Mouse (Mus musculus): ENCODE results near the gene Foxo4.
A peak's percentile ranks its signal among the peaks of the same experiment; 100 is the strongest.

Foxo4 gene

DNA sequence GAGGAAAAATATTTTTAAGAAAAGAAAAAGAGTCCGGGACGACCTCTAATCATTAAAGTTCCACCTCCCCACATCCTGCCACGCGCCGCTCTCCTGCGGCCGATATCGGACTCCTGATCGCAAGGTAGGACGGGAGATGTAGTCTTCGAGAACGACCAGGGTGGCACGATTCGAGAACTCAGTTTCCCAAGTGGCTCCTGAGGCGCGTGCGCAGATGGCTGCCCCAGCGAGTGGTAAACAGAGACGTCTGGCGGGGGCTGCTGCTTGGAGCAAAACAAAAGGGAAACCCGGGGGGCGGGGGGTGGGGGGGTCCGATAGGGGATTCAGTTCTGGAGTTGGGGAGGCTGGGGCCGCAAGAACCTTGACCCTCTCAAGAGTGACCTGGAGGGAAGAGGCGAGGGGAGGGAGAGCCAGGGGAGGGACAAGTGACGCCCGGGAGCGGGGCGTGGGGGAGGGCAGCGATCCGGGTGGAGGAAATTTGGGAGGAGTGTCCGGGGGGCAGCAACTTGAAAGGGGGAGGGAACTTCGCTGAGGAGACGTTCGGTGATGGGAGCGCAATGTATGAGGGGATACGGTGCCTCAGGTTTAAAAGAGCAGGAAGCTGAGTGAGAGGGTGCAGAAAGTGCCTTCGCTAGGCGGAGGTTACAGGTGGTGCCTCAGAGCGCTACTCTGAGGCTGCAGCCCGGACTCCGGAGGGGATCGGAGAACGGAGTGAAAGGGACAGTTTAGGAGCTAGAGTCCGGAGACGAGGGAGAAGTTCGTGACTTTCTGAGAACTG, at the start of gene Foxo4:
Gene Foxo4, plus strand, starts transcription at position 577 of the 778 bp plus-strand sequence.
- peak; percentile 69 to 71 for DNase-seq (ENCODE audit: low spot score in 2 of 2)

DNA sequence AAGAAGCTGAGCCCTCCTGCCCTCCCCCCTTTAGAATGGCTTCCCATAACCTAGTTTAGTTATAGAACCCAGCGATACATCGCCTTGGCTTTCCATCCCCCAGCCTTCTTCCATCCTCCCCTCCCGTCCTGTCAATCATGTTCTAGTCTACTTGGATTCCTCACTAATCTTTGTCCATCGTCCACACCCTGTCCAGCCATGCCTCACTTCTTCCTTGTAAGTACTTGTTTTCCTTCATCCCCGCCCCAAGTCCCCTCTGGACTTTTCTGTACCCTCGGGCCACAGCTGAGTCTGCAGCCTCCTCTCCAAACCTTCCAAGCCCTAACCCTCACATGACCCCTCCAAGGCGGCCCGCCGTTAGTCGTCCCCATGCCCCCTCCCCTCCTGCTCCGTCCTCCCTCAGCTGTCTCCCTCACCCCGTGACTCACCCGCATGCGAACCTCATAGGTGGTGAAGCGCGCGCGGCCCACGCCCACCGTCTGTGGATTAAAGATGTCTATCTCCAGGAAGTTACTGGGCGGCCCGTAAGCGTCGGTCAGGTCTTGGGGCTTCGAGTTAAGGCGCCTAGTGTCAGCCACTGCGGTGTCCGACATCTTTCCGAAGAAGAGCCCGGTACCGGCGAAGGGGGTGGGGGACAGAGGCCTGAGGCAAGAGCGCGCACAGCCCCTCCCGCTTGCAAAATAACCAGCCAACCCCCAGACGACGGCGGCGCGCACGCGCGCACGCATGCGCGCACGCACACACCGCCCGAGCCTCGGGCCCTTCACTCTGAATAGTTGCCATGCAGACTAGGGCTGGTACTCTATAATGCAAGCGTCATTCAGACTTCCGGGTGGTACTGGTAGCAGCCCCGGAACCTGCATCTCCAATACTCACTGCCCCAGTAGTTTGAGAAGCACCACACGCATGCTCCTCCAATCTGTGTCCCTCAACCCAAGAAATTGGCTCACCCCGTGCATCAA, 32.2 kb upstream of the Foxo4 start, which contains the start of gene Snx12:
Gene Snx12, minus strand, starts transcription at position 730 of the 962 bp plus-strand sequence.
- peak; percentile 85 to 88 for DNase-seq (ENCODE audit: low spot score in 2 of 2)

DNA sequence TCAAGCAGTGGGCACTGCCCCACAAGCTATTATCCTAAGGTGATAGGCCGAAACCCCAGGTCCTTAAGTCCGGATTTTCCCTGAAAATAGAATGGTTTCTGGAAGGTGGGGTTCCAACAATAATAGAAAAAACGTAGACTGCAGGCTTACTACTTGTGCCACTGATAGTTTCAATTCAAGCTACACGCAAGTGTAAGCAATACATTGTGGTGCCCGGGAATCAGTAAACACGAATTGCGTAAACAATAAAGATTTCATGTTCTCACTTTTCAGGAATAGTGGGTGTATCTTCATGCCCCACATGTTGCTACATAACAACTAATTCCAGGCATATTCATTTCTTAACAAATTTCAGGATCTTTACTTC, 31.5 kb upstream of the Foxo4 start:
- no peak for DNase-seq (ENCODE audit: low spot score in 2 of 2)

DNA sequence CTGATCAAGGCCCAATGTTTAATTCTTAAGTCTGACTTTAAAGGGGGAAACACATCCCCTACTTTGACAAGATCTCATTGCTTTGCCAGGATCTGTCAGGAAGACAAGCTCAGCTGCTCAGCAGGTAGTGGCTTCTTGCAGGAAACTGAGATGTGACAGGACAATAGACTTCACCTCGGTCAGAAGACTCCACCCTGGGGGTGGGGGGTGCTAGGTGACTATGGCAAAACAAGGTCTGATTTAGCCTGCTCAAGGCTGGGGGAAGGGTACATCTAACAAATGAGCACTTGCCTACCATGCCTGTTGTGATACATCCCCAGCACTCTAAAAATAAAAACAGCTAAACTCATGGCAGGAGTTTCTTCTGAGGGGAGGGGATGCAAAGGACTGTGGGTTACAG, 9.3 kb upstream of the Foxo4 start:
- DNase-seq (ENCODE audit: low spot score in 2 of 2) = no peak

DNA sequence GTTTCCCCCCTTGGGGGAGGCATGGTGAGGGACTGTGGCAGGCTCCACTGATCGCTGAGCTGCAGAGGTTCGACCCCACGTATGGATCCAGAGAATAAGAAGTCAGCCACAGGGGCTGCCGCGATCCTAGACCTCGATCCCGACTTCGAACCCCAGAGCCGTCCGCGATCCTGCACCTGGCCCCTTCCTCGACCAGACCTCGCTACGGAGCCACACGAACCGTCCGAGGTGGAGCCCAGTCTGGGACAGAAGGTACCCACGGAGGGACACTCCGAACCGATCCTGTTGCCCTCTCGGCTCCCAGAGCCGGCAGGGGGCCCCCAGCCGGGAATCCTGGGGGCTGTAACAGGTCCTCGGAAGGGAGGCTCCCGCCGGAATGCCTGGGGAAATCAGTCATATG, 412 bp downstream of the Foxo4 start:
- DNase-seq (ENCODE audit: low spot score in 2 of 2) = no peak

DNA sequence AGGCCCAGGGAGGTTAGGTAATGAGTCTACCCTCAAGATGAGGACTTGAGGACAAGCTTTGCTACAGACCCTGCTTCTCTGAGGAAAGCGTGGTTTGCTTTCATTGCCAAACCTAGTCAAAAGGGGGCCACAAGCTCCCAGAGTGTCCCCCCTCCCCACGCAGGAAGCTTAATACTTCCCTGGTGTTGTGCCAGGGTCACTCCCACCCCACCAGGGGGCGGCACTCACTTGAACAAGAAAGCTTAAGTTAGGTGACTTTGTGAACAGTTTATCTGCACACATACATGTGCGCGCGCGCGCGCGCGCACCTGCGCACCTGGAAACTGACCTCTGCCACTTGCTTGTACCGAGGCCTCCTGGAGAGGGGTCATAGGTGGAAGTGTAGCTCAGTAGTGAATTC, 2.3 kb downstream of the Foxo4 start:
- no peak for DNase-seq (ENCODE audit: low spot score in 2 of 2)

DNA sequence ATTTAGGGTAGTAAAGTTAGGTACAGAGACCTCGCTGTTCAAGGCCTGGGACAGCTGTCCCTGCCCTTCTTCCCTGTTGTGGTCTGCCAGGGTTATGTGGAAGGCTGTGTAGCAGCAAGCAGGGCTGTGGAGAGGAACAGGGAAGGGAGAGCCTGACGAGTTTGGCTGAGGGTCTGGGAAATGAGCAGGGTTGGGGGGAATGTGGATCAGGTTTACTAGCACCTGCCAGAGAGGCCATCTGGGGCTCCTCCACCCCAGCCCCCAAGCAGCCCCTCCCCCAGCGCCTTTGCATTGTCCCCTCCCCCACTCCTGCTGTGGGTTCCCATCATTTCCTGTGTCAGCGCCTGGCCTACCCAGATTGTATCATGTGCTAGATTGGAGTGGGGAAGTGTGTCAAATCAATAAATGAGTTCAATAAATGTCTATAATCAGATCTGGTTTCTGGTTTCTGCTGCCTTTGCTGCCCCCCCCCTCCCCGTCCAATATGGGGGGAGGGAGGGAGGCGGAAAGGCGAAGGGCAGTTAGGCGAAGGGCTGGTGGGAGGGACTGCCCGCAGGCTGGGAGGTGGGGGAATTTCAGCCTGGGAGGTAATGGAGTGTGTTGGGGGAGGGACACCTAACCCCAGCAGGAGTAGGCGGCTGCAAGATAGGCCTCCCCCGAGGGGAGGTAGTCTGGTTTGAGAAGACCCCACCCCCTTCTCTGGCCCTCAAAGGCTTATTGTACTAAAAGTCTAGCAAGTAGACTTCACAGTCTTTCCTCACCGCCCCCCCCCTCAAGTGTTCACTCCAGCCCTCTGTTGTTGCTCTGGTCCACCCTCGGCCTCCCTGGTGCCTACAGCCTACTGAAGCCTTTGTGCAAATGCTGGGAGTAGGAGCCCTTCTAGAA, 6.4 kb downstream of the Foxo4 start:
- DNase-seq (ENCODE audit: low spot score in 2 of 2) = no peak

DNA sequence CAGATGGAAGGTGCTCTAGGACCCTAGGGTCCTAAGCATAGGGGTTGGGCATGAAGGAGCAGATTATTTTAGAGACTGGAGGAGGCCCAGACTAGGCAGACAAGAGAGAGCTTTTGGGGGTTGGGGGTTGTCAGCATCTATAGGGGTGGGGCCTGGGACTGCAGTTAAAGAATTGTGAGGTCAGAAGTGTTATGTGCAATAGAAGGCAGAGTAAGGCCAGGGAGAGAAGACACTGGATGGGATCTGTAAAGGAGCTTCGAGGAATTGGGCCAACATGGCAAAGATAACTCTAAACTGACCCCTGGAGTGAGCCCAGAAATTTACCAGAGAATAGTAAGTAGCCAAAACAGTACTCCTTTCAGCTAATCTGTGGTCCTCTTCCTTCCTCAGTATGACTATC, 9.6 kb downstream of the Foxo4 start, which contains the start of gene Gm614:
Gene Gm614, minus strand, starts transcription at position 101 of the 400 bp plus-strand sequence.
- DNase-seq (ENCODE audit: low spot score in 2 of 2) = no peak

DNA sequence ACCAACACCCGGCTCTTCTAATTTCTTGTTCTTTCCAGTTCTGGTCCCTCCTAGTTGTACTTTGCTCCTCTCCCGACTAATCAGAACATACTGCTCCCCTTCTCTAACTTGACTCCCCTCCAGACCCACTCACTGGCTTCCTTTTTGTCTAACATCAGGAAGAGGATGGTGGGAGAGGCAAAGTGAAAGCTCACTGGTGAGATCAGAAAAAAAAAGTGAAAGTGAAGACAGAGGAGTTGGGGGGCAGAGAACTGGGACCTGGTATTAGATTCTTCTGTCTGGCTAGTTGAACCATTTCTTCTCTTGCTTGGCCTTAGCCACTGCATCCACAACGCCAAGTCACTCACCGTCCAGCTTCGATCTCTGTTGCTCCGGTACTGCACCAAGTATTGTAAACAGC, 12.3 kb downstream of the Foxo4 start:
- no peak for DNase-seq (ENCODE audit: low spot score in 2 of 2)

DNA sequence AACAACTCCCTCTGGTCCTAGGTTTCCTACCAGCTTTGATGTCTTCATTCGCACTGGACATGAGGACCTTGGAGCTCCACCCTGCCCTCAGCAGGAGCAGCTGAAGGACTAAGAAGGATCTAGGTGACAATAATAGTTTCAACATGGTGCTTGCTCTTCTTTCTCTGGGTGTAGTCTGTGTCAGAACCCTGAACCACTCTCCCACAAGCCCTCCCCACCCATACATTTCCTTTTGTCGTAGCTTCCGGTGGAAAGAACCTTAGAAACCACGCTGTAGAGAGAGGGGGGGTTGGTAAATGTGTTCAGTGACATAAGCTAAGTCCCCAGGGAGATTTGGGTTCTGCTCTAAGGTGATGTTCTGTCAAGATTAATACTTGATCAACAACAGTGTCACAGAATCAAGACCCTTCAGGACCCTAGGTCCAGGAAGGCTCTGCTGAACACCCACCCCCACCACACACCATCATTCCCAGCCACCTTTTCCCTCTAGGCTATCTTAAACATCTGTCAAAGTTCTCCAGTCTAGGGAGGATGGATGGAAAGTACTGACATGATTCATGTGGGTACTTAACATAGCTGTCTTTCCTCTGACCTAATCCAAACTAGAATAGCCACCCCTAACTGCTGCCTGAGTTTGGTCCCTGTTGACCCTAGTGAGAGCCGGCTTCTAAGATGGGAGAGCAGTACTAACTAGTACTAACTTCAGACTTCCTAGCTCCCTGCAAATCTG, 13.9 kb downstream of the Foxo4 start, which contains the start of gene Il2rg:
Gene Il2rg, minus strand, starts transcription at position 231 of the 730 bp plus-strand sequence.
- no peak for DNase-seq (ENCODE audit: low spot score in 2 of 2)

DNA sequence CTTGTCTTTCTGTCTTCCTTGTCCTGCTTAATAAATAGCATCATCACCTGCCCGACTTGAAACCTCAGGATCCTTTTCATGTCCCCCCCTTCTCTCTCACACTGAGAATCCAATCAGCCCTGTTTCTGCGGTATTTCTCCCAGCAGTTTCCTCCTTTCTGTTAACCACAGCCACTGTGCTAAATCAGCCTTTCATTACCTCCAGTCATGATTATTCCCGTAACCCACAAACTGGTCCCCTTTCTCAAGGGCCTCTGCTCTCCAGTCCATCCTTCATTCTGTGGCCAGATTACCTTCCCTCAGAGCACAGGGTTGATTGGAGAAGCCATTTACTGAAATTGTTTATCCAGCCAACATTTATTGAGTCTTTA, 14.4 kb downstream of the Foxo4 start, which contains the start of gene Gm20489:
Gene Gm20489, minus strand, starts transcription at position 269 of the 370 bp plus-strand sequence.
- DNase-seq (ENCODE audit: low spot score in 2 of 2) = no peak

DNA sequence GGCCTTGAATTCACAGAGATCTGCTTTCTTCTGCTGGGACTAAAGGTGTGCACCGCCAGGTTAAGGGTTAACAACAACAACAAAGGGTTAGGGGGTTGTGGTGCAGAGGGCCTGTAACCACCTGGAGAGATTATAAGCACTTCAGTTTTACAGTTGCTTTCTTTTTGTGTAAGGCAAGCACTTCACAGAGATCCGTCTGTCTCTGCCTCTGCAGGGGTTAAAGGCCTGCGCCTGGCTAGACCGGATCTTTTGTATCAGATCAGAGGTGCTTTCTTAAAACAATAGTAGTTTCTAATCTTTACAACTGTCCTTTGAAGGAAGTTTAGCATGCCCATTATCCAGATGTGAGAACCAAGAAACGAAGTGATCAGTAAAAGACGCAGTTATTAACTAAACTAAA, 19.1 kb downstream of the Foxo4 start:
- DNase-seq (ENCODE audit: low spot score in 2 of 2) = no peak

DNA sequence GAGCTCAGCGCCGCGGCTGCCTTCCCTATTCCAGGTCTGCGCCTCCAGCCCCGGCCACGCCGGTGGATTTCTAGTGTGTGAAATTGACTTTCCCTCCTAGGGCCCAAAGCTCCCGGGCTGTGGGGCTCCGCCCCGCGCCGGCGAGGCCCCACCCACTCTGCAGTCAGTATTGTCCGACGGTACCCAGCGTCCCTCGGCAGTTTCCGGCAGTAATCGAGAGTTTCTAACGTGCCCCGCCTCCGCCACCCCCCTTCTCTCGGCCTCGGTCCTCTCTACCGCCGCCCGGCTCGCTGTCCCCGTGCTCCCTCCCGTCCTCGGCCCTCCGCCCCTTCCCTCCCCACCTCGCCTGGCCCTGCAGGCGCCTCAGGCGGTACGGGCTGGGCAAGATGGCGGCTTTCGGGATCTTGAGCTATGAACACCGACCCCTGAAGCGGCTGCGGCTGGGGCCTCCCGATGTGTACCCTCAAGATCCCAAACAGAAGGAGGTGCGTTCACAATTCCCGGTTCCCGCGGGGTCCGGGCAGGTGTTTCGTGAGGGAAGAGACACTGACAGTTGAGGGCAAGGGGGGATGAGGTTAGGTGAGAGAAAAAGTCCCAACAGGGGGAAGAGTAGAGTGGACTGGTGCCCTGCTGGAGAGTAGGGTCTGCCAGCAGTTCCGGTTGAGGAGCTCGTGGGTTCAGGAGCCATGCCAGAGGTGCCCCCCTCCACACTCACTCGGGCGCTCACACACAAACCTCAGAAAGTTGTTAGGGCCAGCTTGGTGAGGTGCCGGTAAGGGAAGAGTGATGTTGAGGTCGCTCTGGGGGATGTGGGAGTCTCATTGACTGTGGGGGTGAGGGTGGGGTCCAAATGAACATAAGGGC, 19.8 kb downstream of the Foxo4 start, which contains the start of gene Med12:
Gene Med12, plus strand, starts transcription at position 156 of the 864 bp plus-strand sequence.
- DNase-seq (ENCODE audit: low spot score in 2 of 2) = peak; percentile 60 to 67

DNA sequence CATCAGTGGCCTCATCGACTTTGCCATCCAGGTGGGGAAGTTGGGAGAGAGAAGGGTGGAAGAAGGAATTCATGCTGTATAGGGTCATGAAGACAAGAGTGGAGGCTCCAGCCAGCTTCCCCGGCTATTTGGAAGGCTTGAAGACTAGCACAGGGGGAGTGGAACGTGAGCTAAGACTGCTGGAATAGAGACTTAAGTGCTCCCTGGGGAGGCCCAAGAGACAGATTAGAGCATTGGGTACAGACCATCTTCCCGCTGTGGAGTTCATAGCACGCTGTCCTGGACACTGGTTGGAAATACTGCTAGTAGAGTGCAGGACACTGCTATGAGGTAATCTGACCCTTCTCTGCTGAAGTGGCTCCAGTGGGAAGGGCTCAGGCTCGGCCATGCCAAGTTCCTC, 28.5 kb downstream of the Foxo4 start:
- DNase-seq (ENCODE audit: low spot score in 2 of 2) = no peak

DNA sequence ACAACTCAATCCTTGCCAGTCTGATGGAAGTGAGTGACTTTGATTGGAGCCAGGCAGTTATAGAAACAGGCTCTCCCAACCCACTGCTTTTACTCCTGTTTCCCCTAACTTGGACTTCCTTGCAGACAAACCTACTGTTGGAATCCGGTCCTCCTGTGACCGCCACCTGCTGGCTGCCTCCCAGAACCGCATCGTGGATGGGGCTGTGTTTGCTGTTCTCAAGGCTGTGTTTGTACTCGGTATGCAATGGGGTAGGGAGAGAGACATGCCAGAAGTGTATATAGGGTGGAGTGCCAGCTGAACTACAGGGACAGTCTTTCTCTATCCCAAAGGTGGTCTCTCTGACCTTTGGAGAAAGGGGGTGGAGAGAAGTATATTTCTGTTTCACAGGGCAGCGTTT, 31.2 kb downstream of the Foxo4 start:
- peak in 1 of 2 experiments; percentile 48 for DNase-seq (ENCODE audit: low spot score in 2 of 2)

DNA sequence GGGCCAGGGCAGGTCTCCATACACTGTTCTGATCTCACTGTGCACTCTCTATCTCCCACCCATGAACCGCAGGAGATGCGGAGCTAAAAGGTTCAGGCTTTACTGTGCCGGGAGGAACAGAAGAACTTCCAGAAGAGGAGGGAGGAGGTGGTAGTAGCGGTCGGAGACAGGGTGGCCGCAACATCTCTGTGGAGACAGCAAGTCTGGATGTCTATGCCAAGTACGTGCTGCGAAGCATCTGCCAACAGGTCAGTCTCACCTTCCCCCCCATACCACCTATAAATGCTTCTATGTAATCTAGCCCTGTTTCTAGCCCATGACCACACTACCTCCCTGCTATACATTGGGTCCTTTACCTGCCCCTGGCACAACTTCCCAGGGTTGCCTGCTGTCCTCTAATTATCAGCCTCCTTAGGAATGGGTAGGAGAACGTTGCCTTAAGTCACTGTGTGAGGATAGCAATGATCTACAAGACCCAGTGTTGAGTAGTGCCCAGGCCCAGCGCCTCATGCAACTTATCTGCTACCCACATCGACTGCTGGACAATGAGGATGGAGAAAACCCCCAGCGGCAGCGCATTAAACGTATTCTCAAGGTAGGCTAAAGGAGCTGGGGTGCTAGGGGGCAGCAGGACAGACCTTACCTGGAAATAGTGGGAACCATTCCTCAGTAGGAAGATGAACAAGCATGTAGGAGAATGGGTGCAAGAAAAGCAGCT, 31.8 kb downstream of the Foxo4 start:
- no peak for DNase-seq (ENCODE audit: low spot score in 2 of 2)

DNA sequence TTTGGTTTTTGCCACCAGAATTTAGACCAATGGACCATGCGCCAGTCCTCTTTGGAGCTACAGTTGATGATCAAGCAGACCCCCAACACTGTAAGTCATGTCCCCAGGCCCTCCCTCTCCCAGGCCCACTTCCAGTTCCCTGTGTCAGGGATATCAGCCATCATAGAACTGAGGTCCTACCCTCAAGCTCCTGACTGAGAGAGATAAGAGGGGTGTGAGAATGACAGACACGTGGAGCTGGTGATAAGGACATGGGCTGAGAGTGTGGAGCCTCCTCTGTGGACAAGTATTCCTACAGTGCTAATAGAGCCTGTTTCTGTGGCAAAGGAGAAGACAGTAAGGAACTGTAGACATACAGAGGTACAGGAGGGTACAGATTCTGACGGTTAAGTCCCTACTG, 33.2 kb downstream of the Foxo4 start:
- DNase-seq (ENCODE audit: low spot score in 2 of 2) = no peak

DNA sequence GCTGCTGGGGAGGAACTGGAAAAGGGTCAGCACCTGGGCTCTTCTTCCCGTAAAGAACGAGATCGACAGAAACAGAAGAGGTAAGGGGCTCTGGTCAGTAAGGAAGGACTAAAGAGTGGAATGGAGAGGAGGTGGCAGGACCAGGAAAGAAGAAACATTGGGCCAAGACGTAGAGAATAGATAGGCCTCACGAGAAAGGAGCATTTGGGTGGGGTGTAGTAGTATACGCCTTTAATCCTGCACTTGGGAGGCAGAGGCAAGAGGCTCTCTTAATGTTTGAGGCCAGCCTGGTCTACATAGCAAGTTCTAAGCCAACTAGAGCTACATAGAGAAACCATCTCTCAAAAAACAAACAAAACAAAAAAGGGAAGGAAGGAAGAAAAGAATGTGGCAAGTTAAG, 34.1 kb downstream of the Foxo4 start:
- DNase-seq (ENCODE audit: low spot score in 2 of 2) = no peak

DNA sequence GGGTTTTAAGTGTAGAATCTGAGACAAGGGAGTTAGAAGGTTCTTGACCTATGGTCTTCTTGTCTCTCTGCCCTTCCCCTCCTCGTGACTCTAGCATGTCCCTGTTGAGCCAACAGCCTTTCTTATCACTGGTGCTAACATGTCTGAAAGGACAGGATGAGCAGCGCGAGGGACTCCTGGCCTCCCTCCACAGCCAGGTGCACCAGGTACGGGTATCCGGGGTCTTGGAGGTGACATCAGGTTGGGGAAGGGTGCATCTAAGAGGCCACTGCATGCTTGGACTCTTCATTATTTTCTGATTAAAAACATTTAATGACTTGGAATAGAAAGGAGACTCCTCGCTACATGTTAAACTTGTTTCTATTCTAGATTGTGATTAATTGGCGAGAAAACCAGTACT, 34.7 kb downstream of the Foxo4 start:
- DNase-seq (ENCODE audit: low spot score in 2 of 2) = no peak

Data from frontal cortex, postnatal 14 days (tissue).